Mouse (Mus musculus): Measurements from ENCODE around the gene Dna2. TPM values are rescaled to one million over a fixed set of nuclear protein-coding genes. Genes with fewer than 3 reads are reported as not detected.
"Not testable (repeated sequence)": the region's sequence is repeated elsewhere in the genome, so short reads cannot be mapped to it uniquely, and the experiment has no call there.

The Dna2 gene
- polyA plus RNA-seq, 1 experiment: 5.7 TPM

- H3K79me3 ChIP-seq (ENCODE audit: low read depth): no peaks in the 10 kb centered on the region
- no peak overlapping the region for H3K4me3 ChIP-seq (ENCODE audit: insufficient read depth, poor library complexity, severe bottlenecking)
- no peaks in the 10 kb centered on the region for H3K27me3 ChIP-seq (ENCODE audit: control insufficient read depth, insufficient read depth, insufficient read length)
- TF ChIP-seq MYOD1 (IDR thresholded peaks at IDR 0.05; ENCODE audit: control insufficient read depth, insufficient read length, low read depth): no peak
- no peaks in the 10 kb centered on the region for H3K36me3 ChIP-seq (ENCODE audit: control insufficient read depth, insufficient read depth)
- H3ac ChIP-seq (ENCODE audit: control insufficient read depth, insufficient read length, low read depth): no peak overlapping the region
- no peaks in the 10 kb centered on the region for H3K79me2 ChIP-seq (ENCODE audit: control insufficient read depth, insufficient read depth)
Observed at GRCm38 (mm10) chr10:62902829-62903228, 44.0 kb upstream of the Dna2 start.

GRCm38 (mm10) chr10:62906336-62906735, 40.5 kb upstream of the Dna2 start:
- Histone ChIP-seq H3K79me2 (ENCODE audit: control insufficient read depth, insufficient read depth) (no peaks in the 10 kb centered on the region), H3K27me3 (ENCODE audit: control insufficient read depth, insufficient read depth, insufficient read length) (no peaks in the 10 kb centered on the region), H3K79me3 (ENCODE audit: low read depth) (no peaks in the 10 kb centered on the region), H3ac (ENCODE audit: control insufficient read depth, insufficient read length, low read depth) (no peak overlapping the region), H3K36me3 (ENCODE audit: control insufficient read depth, insufficient read depth) (no peaks in the 10 kb centered on the region), H3K4me3 (ENCODE audit: insufficient read depth, poor library complexity, severe bottlenecking) (no peak overlapping the region)
- TF ChIP-seq MYOD1 (IDR thresholded peaks at IDR 0.05; ENCODE audit: control insufficient read depth, insufficient read length, low read depth): no peak
- no peak for TF ChIP-seq MAX (IDR thresholded peaks at IDR 0.05)
- TF ChIP-seq FOSL1 (IDR thresholded peaks at IDR 0.05; ENCODE audit: insufficient read depth, low read length, poor library complexity, severe bottlenecking): no peak

GRCm38 (mm10) chr10:62908896-62909295, 37.9 kb upstream of the Dna2 start, which contains the start of gene Tet1:
TSS of gene Tet1 (minus strand) at chr10:62908996.
- not testable (repeated sequence) for H3K27me3 ChIP-seq (ENCODE audit: control insufficient read depth, insufficient read depth, insufficient read length); H3K4me3 ChIP-seq (ENCODE audit: insufficient read depth, poor library complexity, severe bottlenecking); H3K36me3 ChIP-seq (ENCODE audit: control insufficient read depth, insufficient read depth); H3K79me2 ChIP-seq (ENCODE audit: control insufficient read depth, insufficient read depth); H3ac ChIP-seq (ENCODE audit: control insufficient read depth, insufficient read length, low read depth); H3K79me3 ChIP-seq (ENCODE audit: low read depth)

- no peak for TF ChIP-seq USF1 (IDR thresholded peaks at IDR 0.05; ENCODE audit: low read depth)
- H3K36me3 ChIP-seq (ENCODE audit: control insufficient read depth, insufficient read depth): no peaks in the 10 kb centered on the region
Observed at GRCm38 (mm10) chr10:62911120-62911519, 35.7 kb upstream of the Dna2 start.

GRCm38 (mm10) chr10:62918985-62919384, 27.8 kb upstream of the Dna2 start:
- Histone ChIP-seq H3K79me3 (ENCODE audit: low read depth) (peaks cover 7% of the 10 kb centered on the region), H3K79me2 (ENCODE audit: control insufficient read depth, insufficient read depth) (peaks cover 27% of the 10 kb centered on the region), H3K4me3 (ENCODE audit: insufficient read depth, poor library complexity, severe bottlenecking) (no peak overlapping the region), H3K36me3 (ENCODE audit: control insufficient read depth, insufficient read depth) (no peaks in the 10 kb centered on the region), H3K27me3 (ENCODE audit: control insufficient read depth, insufficient read depth, insufficient read length) (no peaks in the 10 kb centered on the region), H3ac (ENCODE audit: control insufficient read depth, insufficient read length, low read depth) (no peak overlapping the region)
- no peak for TF ChIP-seq CEBPB (IDR thresholded peaks at IDR 0.05; ENCODE audit: low read depth)
- no peak for TF ChIP-seq USF1 (IDR thresholded peaks at IDR 0.05; ENCODE audit: low read depth)
- TF ChIP-seq FOSL1 (IDR thresholded peaks at IDR 0.05; ENCODE audit: insufficient read depth, low read length, poor library complexity, severe bottlenecking): no peak
- no peak for TF ChIP-seq MYOD1 (IDR thresholded peaks at IDR 0.05; ENCODE audit: control insufficient read depth, insufficient read length, low read depth)
- TF ChIP-seq CTCF (IDR thresholded peaks at IDR 0.05; ENCODE audit: control insufficient read depth, insufficient read depth, insufficient read length): no peak
- TF ChIP-seq MAX (IDR thresholded peaks at IDR 0.05): no peak
- no peak for TF ChIP-seq MYOG (IDR thresholded peaks at IDR 0.05; ENCODE audit: control insufficient read depth, extremely low read depth, insufficient read length)

More at GRCm38 (mm10) chr10:62911120-62911519, 35.7 kb upstream of the Dna2 start:
- Histone ChIP-seq H3K4me3 (ENCODE audit: insufficient read depth, poor library complexity, severe bottlenecking) (no peak overlapping the region), H3K79me3 (ENCODE audit: low read depth) (no peaks in the 10 kb centered on the region), H3K27me3 (ENCODE audit: control insufficient read depth, insufficient read depth, insufficient read length) (peaks cover 5% of the 10 kb centered on the region), H3ac (ENCODE audit: control insufficient read depth, insufficient read length, low read depth) (no peak overlapping the region), H3K79me2 (ENCODE audit: control insufficient read depth, insufficient read depth) (no peaks in the 10 kb centered on the region)

- Histone ChIP-seq H3ac (ENCODE audit: control insufficient read depth, insufficient read length, low read depth) (peak within 1 kb of the TSS; percentile 96), H3K79me3 (ENCODE audit: low read depth) (peaks cover 7% of the 10 kb centered on the region), H3K27me3 (ENCODE audit: control insufficient read depth, insufficient read depth, insufficient read length) (no peaks in the 10 kb centered on the region), H3K79me2 (ENCODE audit: control insufficient read depth, insufficient read depth) (peaks cover 31% of the 10 kb centered on the region), H3K4me3 (ENCODE audit: insufficient read depth, poor library complexity, severe bottlenecking) (peak within 1 kb of the TSS; percentile 76), H3K36me3 (ENCODE audit: control insufficient read depth, insufficient read depth) (no peaks in the 10 kb centered on the region)
- TF ChIP-seq CTCF (IDR thresholded peaks at IDR 0.05; ENCODE audit: control insufficient read depth, insufficient read depth, insufficient read length): no peak
- TF ChIP-seq MAX (IDR thresholded peaks at IDR 0.05): peak; percentile 66
Observed at GRCm38 (mm10) chr10:62919925-62920765, 26.7 kb upstream of the Dna2 start, which contains the start of gene Slc25a16. TSS of gene Slc25a16 (plus strand) at chr10:62920633.

GRCm38 (mm10) chr10:62920766-62921156, 26.1 kb upstream of the Dna2 start:
- Histone ChIP-seq H3K79me3 (ENCODE audit: low read depth) (peaks cover 7% of the 10 kb centered on the region), H3ac (ENCODE audit: control insufficient read depth, insufficient read length, low read depth) (peak overlapping the region; percentile 96), H3K79me2 (ENCODE audit: control insufficient read depth, insufficient read depth) (peaks cover 31% of the 10 kb centered on the region), H3K36me3 (ENCODE audit: control insufficient read depth, insufficient read depth) (no peaks in the 10 kb centered on the region), H3K4me3 (ENCODE audit: insufficient read depth, poor library complexity, severe bottlenecking) (peak overlapping the region; percentile 76), H3K27me3 (ENCODE audit: control insufficient read depth, insufficient read depth, insufficient read length) (no peaks in the 10 kb centered on the region)
- TF ChIP-seq MYOD1 (IDR thresholded peaks at IDR 0.05; ENCODE audit: control insufficient read depth, insufficient read length, low read depth): no peak
- no peak for TF ChIP-seq CTCF (IDR thresholded peaks at IDR 0.05; ENCODE audit: control insufficient read depth, insufficient read depth, insufficient read length)
- no peak for TF ChIP-seq USF1 (IDR thresholded peaks at IDR 0.05; ENCODE audit: low read depth)
- no peak for TF ChIP-seq CEBPB (IDR thresholded peaks at IDR 0.05; ENCODE audit: low read depth)
- no peak for TF ChIP-seq MAX (IDR thresholded peaks at IDR 0.05)
- TF ChIP-seq MYOG (IDR thresholded peaks at IDR 0.05; ENCODE audit: control insufficient read depth, extremely low read depth, insufficient read length): no peak
- TF ChIP-seq FOSL1 (IDR thresholded peaks at IDR 0.05; ENCODE audit: insufficient read depth, low read length, poor library complexity, severe bottlenecking): no peak

All from C2C12 (cell line).